ENCODE assay signal across 31 mouse cellular contexts in genomic region chr16:5870391-5870790, GRCm38 (mm10). TPM values are rescaled to one million over a fixed set of nuclear protein-coding genes. Genes with fewer than 3 reads are reported as not detected.
DNase-seq lines count a peak whose midpoint lies in the region; TF ChIP-seq lines count a peak whose summit lies in the region.
"Had no signal": no experiment of that assay in that cellular context is flagged by ENCODE, and none has a peak within 500 bp of the region (broad histone marks: within the 10 kb centered on the region; RNA-seq: fewer than 3 reads in every experiment).

No protein-coding gene starts in this region.

- H3K27ac ChIP-seq in gastrocnemius, adult 2 months, result no peak overlapping the region
- H3K27ac ChIP-seq: embryonic facial prominence, embryonic 12.5 days; embryonic facial prominence, embryonic 15.5 days; forebrain, embryonic 12.5 days; forebrain, embryonic 15.5 days; heart, embryonic 15.5 days; hindbrain, embryonic 10.5 days; hindbrain, embryonic 14.5 days; hindbrain, postnatal 0 days had no signal

- no peaks in the 10 kb centered on the region for H3K4me1 ChIP-seq in lung, adult 2 months (ENCODE audit: control insufficient read depth, insufficient read depth, low read length)
- H3K4me1 ChIP-seq: embryonic facial prominence, embryonic 12.5 days; embryonic facial prominence, embryonic 15.5 days; forebrain, embryonic 12.5 days; forebrain, embryonic 15.5 days; heart, embryonic 12.5 days; heart, embryonic 15.5 days; hindbrain, embryonic 10.5 days had no signal

- 40% methylated on average over 3 of the region's 3 CpGs for WGBS in lung, adult 2 months

- DNase-seq in gastrocnemius, adult 2 months, result peak; percentile 18
- no peak for DNase-seq in gastrocnemius, postnatal 14 days
- peak; percentile 7 for DNase-seq in lung, postnatal 10 days
- DNase-seq in lung, adult 2 months, result no peak
- peak; percentile 24 for DNase-seq in brain, embryonic 14.5 days (ENCODE audit: low read depth)
- DNase-seq in frontal cortex, postnatal 10 days (ENCODE audit: low spot score in 2 of 2), result no peak
- DNase-seq: adrenal gland, adult 8-10 months; adrenal gland, postnatal 25 days; B cell, adult 2 months; cerebellum, adult 11 months; cerebellum, adult 2 months; cerebellum, adult 9-11 months; cerebellum, postnatal 25 days; gastrocnemius, postnatal 36 days; heart, postnatal 36 days; kidney, adult 18-20 months had no signal

- intact Hi-C loops in gastrocnemius, adult 2 months (cut with DNase I), result no loop called here
- intact Hi-C loops in gastrocnemius, postnatal 14 days (cut with DNase I; ENCODE audit: low total_unique reads), result no loop called here

- no peak for TF ChIP-seq CTCF in gastrocnemius, adult 2 months (IDR thresholded peaks at IDR 0.05)
- no peak for TF ChIP-seq CTCF in lung, adult 2 months (IDR thresholded peaks at IDR 0.05; ENCODE audit: insufficient read depth, low read length)
- no peak for TF ChIP-seq CTCF in brain, embryonic 14.5 days (IDR thresholded peaks at IDR 0.05; ENCODE audit: borderline replicate concordance, extremely low read depth, insufficient read depth, insufficient read length)

- no peak for TF ChIP-seq POLR2A in lung, adult 2 months (IDR thresholded peaks at IDR 0.05; ENCODE audit: borderline replicate concordance, extremely low read depth, low read depth, low read length)
- TF ChIP-seq POLR2A in brain, embryonic 14.5 days (IDR thresholded peaks at IDR 0.05; ENCODE audit: borderline replicate concordance, extremely low read depth, insufficient read depth, insufficient read length, poor library complexity, severe bottlenecking), result no peak

- H3K4me3 ChIP-seq in gastrocnemius, adult 2 months, result no peak overlapping the region
- H3K4me3 ChIP-seq in lung, adult 2 months (replicated peaks; ENCODE audit: extremely low read depth, low read depth, low read length), result no peak overlapping the region
- H3K4me3 ChIP-seq: embryonic facial prominence, embryonic 12.5 days; embryonic facial prominence, embryonic 15.5 days; forebrain, embryonic 12.5 days; forebrain, embryonic 15.5 days; heart, embryonic 12.5 days; heart, embryonic 15.5 days; hindbrain, embryonic 10.5 days had no signal

RNA-seq across cellular contexts. Expression of gene Rbfox1, which starts 14.8 kb away (rescaled TPM):
- total RNA-seq in gastrocnemius, adult 2 months (2021), result 100 to 1,000 TPM; 194 to 277 TPM
- 100 to 1,000 TPM; 120 to 127 TPM for total RNA-seq in gastrocnemius, postnatal 14 days (2021)
- 2.3 and 4.0 TPM in 2 replicates for polyA plus RNA-seq in lung, adult 2 months (2012; rRNA removed)
- polyA plus RNA-seq in brain, embryonic 14.5 days (2012; rRNA removed), result 60.3 and 98.9 TPM in 2 replicates
- total RNA-seq: CH12.LX; common myeloid progenitor, adult 5-6 weeks; G1E; granulocyte monocyte progenitor cell, adult 5-6 weeks had no signal
- polyA plus RNA-seq: activated CD4-positive, CD25-positive, alpha-beta regulatory T cell, adult 4 months; G1E; inflammation-experienced regulatory T-cells, adult 6 months had no signal

Comparison
In these comparisons a context has a peak if more than half of its experiments do, and no peak if none do; other contexts are left out.
1. DNase-seq: peak in gastrocnemius, adult 2 months (single experiment), lung, postnatal 10 days (single experiment) and brain, embryonic 14.5 days (single experiment); none in gastrocnemius, postnatal 14 days (single experiment), lung, adult 2 months (single experiment) and frontal cortex, postnatal 10 days (0 of 2).